Mouse (Mus musculus): ENCODE results near the gene Dydc1. TPM values are rescaled to one million over a fixed set of nuclear protein-coding genes. Genes with fewer than 3 reads are reported as not detected.
A peak's percentile ranks its signal among the peaks of the same experiment; 100 is the strongest.

The Dydc1 gene
- not detected for polyA plus RNA-seq (2021)

DNA sequence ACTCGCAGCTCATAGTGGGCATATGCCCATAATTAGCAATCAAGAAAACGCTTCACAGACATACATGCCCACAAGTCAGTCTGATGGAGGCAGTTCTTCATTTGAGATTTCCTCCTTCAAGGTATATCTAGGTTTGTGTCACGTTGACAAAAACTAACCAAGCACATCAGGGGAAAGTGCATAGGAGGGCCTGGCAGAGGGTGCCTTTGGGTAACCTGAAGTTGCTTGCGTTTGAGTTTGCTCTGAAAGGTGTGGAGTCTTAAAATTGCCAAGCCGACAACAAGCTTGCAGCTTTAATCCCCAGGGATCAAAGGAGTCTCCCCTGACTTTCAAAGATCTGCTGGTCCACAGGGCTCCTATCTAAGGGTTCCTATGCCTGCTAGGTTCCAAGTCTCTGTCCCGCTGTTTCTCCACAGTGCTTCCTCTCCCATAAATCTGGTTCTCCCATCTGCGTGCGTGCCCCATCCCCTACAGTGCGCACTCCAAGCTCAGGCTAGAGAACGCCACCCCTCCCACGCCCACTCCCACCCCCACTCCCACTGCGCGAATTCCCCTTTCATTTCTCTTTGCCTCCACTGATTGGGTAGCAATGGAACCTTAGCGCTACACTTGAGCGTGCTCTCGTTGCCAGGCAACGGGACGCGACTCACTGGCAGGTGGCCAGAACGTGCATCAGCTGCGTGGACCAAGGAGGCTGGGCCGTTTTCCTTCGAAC is at the start of gene Dydc1:
Gene Dydc1, plus strand, starts transcription at position 683 of the 715 bp plus-strand sequence.
- no peak for TF ChIP-seq CTCF (IDR thresholded peaks at IDR 0.05)
- DNase-seq (ENCODE audit: low read depth, low spot score) (no peak), ATAC-seq (no peak)
- H3K27me3 ChIP-seq, result peaks cover 27% of the 10 kb centered on the region
- ChIA-PET POLR2A (no interaction called here), CTCF (no interaction called here)
- in situ Hi-C loops (cut with MboI; ENCODE audit: low pct_unique_long_range_greater_than_20kb), result no loop called here

DNA sequence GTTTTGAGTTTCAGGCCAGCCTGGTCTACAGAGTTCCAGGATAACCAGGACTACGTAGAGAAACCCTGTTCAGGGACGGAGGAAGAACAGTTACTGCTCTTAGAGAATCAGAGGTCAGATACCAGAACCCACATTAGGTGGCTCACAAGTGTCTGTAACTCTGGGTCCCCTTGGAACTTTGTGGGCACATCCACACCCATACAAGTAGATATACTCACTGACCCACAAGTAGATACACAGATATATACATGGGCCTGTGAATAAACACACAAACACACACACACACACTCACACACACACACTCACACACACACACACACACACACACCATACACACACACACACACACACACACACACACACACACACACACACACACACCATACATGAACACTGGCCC is 47.6 kb upstream of the Dydc1 start:
- DNase-seq (ENCODE audit: low read depth, low spot score) (no peak), ATAC-seq (no peak)
- H3K27me3 ChIP-seq, result no peaks in the 10 kb centered on the region
- in situ Hi-C loops (cut with MboI; ENCODE audit: low pct_unique_long_range_greater_than_20kb), result loop anchor here (25.0 kb wide), 1 partner anchor 1488 kb away; no protein-coding TSS in a partner anchor
- no peak for TF ChIP-seq CTCF (IDR thresholded peaks at IDR 0.05)
- CTCF ChIA-PET, result interaction anchor here (0.9 to 1.5 kb wide), 3 partner anchors 8 to 26 kb away, joined by 3 read pairs; no protein-coding TSS in a partner anchor
- POLR2A ChIA-PET, result no interaction called here

DNA sequence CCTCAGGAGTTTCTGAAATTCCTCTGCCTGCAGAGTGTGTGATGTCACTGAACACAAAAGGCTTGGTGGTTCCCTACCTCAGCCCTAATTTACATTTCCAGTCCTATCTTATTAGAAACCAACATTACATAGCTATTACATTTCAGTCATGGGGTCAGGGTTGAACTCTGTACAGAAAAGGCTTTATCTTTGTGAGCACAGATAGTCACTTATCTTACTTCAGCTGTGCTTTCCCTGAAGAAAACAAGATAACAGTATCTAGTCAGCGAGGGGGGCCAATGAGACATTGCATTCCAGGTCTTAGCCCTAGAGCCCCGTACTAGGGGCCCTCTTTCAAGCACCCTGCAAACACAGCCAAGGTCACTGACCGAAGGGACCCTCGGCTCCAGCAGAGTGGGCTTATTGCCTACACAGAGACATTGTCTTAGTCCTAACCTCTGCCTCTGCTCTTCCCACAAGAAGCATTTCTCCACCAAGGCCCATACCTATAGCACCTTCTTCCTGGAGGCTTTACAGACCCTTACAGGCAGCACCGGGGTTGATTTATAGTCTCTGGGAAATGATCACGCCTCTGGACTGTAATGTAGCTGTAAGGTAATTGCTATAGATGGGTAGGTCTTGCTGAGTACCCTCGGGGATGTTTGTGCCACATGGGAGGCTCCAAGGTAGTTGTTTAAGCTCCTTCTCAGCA is 47.0 kb upstream of the Dydc1 start:
- no peak for ATAC-seq
- ChIA-PET POLR2A (no interaction called here), CTCF (interaction anchor here (0.9 to 1.5 kb wide), 5 partner anchors 9 to 109 kb away, joined by 3 read pairs; no protein-coding TSS in a partner anchor)
- no peak for TF ChIP-seq CTCF (IDR thresholded peaks at IDR 0.05)
- no peaks in the 10 kb centered on the region for H3K27me3 ChIP-seq
- no peak for DNase-seq (ENCODE audit: low read depth, low spot score)
- in situ Hi-C loops (cut with MboI; ENCODE audit: low pct_unique_long_range_greater_than_20kb), result loop anchor here (25.0 kb wide), 1 partner anchor 1488 kb away; no protein-coding TSS in a partner anchor

DNA sequence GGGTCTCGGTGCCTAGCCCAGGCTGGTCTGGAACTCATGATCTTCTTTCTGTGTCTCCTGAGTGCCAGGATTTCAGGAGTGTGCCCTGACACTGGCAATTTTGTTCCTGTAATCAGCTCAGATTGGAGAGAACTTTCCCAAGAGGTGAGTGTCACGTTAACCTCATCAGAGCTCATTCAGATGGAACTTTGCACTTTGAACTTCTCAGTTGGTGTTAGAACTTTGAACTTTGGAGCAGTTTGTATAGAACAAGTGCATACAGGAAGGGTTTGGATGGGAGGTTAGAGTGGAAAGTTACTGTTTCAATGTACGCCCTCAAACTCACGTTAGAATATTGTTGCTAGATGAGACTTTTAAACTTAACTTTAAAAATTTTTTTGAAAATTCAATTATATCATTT is 43.4 kb upstream of the Dydc1 start:
- H3K27me3 ChIP-seq, result no peaks in the 10 kb centered on the region
- in situ Hi-C loops (cut with MboI; ENCODE audit: low pct_unique_long_range_greater_than_20kb), result loop anchor here (25.0 kb wide), 1 partner anchor 1492 kb away; no protein-coding TSS in a partner anchor
- ChIA-PET POLR2A (no interaction called here), CTCF (interaction anchor here (1.6 kb wide), 1 partner anchor 43 kb away, joined by 3 read pairs; no protein-coding TSS in a partner anchor)
- ATAC-seq, result no peak
- DNase-seq (ENCODE audit: low read depth, low spot score), result no peak
- no peak for TF ChIP-seq CTCF (IDR thresholded peaks at IDR 0.05)

DNA sequence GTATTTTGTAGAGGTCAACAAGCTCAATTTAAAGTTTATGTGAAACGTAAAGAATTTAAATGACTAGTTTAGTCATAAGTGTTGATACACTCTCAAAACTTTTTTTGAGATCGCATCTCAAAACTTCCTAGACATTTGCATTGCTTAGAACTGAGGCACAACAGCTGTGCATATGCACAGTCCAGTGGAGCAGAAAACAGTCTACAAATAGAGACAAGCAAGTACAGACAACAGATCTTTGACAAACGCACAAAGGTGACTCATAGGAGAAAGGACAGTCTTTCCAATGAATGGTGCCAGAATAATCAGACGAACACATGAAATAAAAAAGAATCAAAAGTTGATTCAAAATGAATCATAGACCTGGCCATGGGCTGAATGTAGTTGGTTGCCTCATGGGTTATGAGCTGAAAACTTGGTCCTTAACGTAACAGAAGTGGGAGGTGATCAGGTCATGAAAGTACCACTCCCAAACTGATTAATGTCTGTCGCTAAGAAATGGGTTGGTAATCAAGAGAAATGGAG is 41.7 kb upstream of the Dydc1 start:
- TF ChIP-seq CTCF (IDR thresholded peaks at IDR 0.05), result no peak
- no peaks in the 10 kb centered on the region for H3K27me3 ChIP-seq
- no peak for DNase-seq (ENCODE audit: low read depth, low spot score)
- CTCF ChIA-PET, result interaction anchor here (1.0 to 2.0 kb wide), 7 partner anchors 11 to 57 kb away, joined by 3 to 15 read pairs (median 3); partner anchors contain the start of gene Fam213a
- POLR2A ChIA-PET, result interaction anchor here (1.5 kb wide), 1 partner anchor 19 kb away, joined by 3 read pairs; no protein-coding TSS in a partner anchor
- peak; percentile 60 for ATAC-seq
- in situ Hi-C loops (cut with MboI; ENCODE audit: low pct_unique_long_range_greater_than_20kb), result loop anchor here (5.0 to 25.0 kb wide), 3 partner anchors 54 to 1494 kb away; no protein-coding TSS in a partner anchor

DNA sequence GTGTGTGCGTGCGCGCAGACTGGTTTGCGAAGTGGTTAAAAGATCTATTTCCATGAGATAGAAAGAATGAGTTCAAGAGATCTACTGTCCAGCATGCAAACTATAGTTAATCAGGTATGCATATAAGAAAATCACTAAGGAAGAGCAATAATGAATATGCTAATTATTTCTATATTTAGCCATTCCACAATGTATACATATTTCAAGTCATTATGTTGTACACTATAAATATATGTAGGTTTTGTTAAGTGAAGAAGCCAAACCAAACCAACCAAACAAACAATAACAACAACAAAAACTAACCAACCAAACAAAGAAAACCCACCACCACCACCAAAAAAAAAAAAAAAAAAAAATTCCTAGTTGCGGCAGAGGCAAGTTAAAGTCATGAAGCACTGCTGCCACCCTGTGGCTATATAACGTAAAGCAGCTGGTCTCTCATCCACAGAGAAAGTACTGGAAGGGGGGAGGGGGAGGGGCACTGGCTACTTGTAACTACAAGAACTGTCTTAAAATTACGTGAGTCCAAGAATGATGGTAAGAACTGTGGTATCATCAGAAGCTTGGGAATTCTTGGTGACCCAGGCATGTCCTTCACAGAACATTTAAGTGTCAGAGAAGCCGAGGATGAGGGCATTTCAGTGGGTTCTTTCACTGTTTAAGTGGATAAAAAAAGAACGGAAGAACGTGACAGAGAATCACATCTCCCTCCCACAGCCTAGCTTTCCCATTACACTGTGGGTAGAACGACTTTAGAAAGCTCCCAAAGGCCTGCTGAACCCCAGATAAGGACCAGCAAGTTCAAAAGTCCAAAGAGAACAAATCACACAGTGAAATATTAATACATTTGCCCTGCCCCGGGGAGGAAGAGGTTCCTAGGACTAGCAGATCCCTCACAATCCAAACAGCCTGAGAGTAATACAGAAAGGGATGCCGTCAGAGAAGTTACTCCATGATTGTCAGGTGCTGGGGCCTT is 39.3 kb upstream of the Dydc1 start:
- ATAC-seq, result no peak
- ChIA-PET CTCF (interaction anchor here (0.7 to 1.9 kb wide), 16 partner anchors 14 to 131 kb away, joined by 3 to 15 read pairs (median 4); no protein-coding TSS in a partner anchor), POLR2A (interaction anchor here (1.1 kb wide), 1 partner anchor 52 kb away, joined by 3 read pairs; no protein-coding TSS in a partner anchor)
- DNase-seq (ENCODE audit: low read depth, low spot score), result no peak
- peaks cover 11% of the 10 kb centered on the region for H3K27me3 ChIP-seq
- in situ Hi-C loops (cut with MboI; ENCODE audit: low pct_unique_long_range_greater_than_20kb), result loop anchor here (5.0 to 25.0 kb wide), 3 partner anchors 56 to 1496 kb away; no protein-coding TSS in a partner anchor
- TF ChIP-seq CTCF (IDR thresholded peaks at IDR 0.05), result peak; percentile 72

DNA sequence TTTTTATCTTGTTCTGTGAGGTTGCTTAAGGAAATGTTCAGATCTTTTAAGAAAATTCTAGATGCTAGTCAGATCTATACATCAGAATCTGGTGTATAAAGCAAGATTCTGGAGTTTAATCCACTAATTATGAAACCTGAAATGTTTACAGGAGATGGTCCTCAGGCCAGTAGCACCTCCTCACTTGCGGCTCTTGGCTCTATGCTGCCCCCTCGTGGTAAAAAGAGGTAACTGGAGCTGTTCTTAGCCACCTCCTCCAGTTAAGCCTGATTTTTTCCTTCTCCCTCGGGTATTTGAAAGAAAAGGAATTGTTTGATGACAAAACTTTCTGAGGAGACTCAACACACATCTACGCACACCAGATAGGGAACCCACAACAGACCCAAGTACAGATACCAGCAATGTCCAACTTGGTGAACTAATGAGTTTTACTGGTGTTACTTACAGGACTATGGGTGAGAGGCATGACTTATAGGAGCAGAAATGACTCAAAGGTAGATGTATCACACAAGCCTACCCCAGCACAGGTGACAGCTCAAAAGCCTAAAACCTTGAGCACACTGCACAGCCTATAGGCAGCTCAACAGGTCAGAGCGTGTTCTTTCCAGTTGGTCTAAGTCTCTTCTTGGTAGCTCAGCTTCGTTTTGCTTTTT is 37.4 kb upstream of the Dydc1 start:
- in situ Hi-C loops (cut with MboI; ENCODE audit: low pct_unique_long_range_greater_than_20kb), result loop anchor here (25.0 kb wide), 1 partner anchor 1498 kb away; no protein-coding TSS in a partner anchor
- peak; percentile 90 for TF ChIP-seq CTCF (IDR thresholded peaks at IDR 0.05)
- CTCF ChIA-PET, result interaction anchor here (0.7 to 1.6 kb wide), 16 partner anchors 9 to 130 kb away, joined by 3 to 19 read pairs (median 4); no protein-coding TSS in a partner anchor
- POLR2A ChIA-PET, result no interaction called here
- peak; percentile 71 for ATAC-seq
- peaks cover 11% of the 10 kb centered on the region for H3K27me3 ChIP-seq
- no peak for DNase-seq (ENCODE audit: low read depth, low spot score)

DNA sequence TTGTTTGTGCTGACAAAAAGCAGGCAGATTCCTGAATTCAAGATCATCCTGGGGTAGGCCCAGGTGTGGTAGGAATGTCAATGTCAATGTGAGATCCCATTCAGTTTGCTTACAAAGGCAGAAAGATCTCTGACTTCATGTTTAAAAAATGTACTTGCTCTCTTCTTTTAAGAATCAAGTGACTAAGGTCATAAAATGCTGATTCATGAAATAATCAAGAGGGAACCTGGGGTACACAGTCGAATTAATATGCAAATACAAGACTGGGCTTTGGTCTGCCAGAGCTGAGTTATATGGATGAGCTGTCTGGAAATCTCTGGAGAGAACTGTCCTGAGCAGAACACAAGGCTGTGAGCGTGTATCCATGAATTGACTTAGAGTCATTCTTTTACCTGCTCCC is 25.3 kb upstream of the Dydc1 start:
- ATAC-seq, result no peak
- no peak for DNase-seq (ENCODE audit: low read depth, low spot score)
- ChIA-PET CTCF (no interaction called here), POLR2A (no interaction called here)
- H3K27me3 ChIP-seq, result peaks cover 5% of the 10 kb centered on the region
- TF ChIP-seq CTCF (IDR thresholded peaks at IDR 0.05), result no peak
- in situ Hi-C loops (cut with MboI; ENCODE audit: low pct_unique_long_range_greater_than_20kb), result loop anchor here (25.0 kb wide), 1 partner anchor 1510 kb away; no protein-coding TSS in a partner anchor

DNA sequence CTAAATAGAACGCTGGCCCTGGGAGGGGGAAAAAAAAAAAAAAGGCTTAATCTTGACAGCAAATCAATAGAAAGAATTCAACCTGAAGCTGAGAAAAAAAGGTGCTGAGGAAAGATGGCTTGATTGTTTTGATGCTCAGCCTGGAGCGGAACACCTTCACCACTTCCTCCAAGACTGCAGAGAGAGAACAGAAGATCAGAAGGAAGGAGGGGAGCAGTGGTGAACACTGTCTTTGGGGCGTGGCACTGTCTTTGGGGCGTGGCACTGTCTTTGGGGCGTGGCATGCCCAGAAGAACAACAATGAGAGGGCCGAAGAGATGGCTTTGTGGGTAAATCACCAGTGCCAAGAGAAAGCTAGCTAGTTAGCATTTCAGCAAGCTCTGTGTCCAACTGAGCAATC is 22.2 kb upstream of the Dydc1 start:
- ChIA-PET POLR2A (no interaction called here), CTCF (interaction anchor here (1.0 to 1.3 kb wide), 2 partner anchors 7 to 12 kb away, joined by 3 read pairs; no protein-coding TSS in a partner anchor)
- DNase-seq (ENCODE audit: low read depth, low spot score) (no peak), ATAC-seq (no peak)
- no peak for TF ChIP-seq CTCF (IDR thresholded peaks at IDR 0.05)
- H3K27me3 ChIP-seq, result peaks cover 5% of the 10 kb centered on the region
- in situ Hi-C loops (cut with MboI; ENCODE audit: low pct_unique_long_range_greater_than_20kb), result no loop called here
